Mouse (Mus musculus) MEL (cell line): Measurements from ENCODE around the gene Tec.

Experiments used
- CTCF ChIP-seq, 3 experiments: IDR thresholded peaks in 2 of 3; conservative IDR thresholded peaks in 1 of 3; 2 replicates each; pipeline ENCODE4 v1.5.1; 2011 to 2012; ENCODE audit warnings: low read length in 3 of 3, low read depth in 2 of 3, mild to moderate bottlenecking in 2 of 3, improper control_type of control experiment in 1 of 3, inconsistent platforms in 1 of 3, mixed read lengths in 1 of 3, moderate library complexity in 1 of 3; ENCODE audit not compliant: control insufficient read depth in 1 of 3, insufficient read depth in 1 of 3, poor library complexity in 1 of 3, severe bottlenecking in 1 of 3
- EP300 ChIP-seq, 2 experiments: IDR thresholded peaks; 2 replicates each; pipeline ENCODE4 v1.6.1; 2011; ENCODE audit warnings: improper control_type of control experiment in 2 of 2, low read length in 2 of 2, low read depth in 1 of 2, mild to moderate bottlenecking in 1 of 2
- GATA1 ChIP-seq: IDR thresholded peaks from 2 replicates; pipeline ENCODE4 v1.6.1; 2011; ENCODE audit warnings: low read depth, low read length, improper control_type of control experiment
- MEF2A ChIP-seq: IDR thresholded peaks from 2 replicates; pipeline ENCODE4 v1.6.1; 2014; ENCODE audit warnings: low read depth, mild to moderate bottlenecking, inconsistent platforms, low read length, improper control_type of control experiment; ENCODE audit not compliant: poor library complexity, insufficient replicate concordance, severe bottlenecking; ENCODE audit errors: extremely low read depth
- MYC ChIP-seq: IDR thresholded peaks from 2 replicates; pipeline ENCODE4 v1.6.1; 2011; ENCODE audit warnings: low read depth, mild to moderate bottlenecking, low read length, improper control_type of control experiment, moderate library complexity
- POLR2A ChIP-seq, 2 experiments: IDR thresholded peaks; 2 replicates each; pipeline ENCODE4 v1.6.1; 2011 to 2012; ENCODE audit warnings: low read length in 2 of 2, mild to moderate bottlenecking in 2 of 2, control low read depth in 1 of 2, improper control_type of control experiment in 1 of 2, low read depth in 1 of 2, moderate library complexity in 1 of 2; ENCODE audit not compliant: control insufficient read depth in 1 of 2, insufficient read depth in 1 of 2, poor library complexity in 1 of 2

DNA sequence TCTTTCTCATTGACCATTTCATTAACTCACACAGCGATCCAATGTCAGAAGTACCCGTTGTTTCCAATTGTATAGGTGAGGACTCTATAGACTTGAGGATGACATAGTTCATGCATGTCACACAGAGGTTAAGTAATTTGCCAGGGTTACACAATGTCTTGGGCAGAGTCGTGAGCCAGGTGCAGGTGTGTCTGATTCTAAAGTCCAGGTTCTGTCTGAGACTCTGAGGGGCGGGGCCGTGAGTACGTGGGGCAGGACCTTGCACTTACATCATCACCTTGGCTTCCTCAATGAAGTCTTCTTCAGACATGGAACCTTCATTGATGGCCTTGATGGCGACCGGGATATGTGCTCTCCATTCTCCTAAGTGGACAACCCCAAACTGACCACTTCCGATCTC lies 158.3 kb downstream of the Tec start:
- TF ChIP-seq EP300 (IDR thresholded peaks at IDR 0.05; ENCODE audit: low read depth in 1 of 2, low read length in 2 of 2) (no peak), MEF2A (no peak), MYC (no peak), POLR2A (IDR thresholded peaks at IDR 0.05; ENCODE audit: control insufficient read depth in 1 of 2, insufficient read depth in 1 of 2, low read depth in 1 of 2, low read length in 2 of 2, poor library complexity in 1 of 2) (no peak), CTCF (IDR thresholded peaks at IDR 0.05 in 2 of 3, conservative IDR thresholded peaks at IDR 0.05 in 1 of 3; ENCODE audit: control insufficient read depth in 1 of 3, insufficient read depth in 1 of 3, low read depth in 2 of 3, low read length in 3 of 3, poor library complexity in 1 of 3, severe bottlenecking in 1 of 3) (no peak), GATA1 (no peak)
